Mouse (Mus musculus) natural killer cell, adult 2 months (primary cell): ENCODE measurements around the gene Susd6.
"Not testable (repeated sequence)": the region's sequence is repeated elsewhere in the genome, so short reads cannot be mapped to it uniquely, and the experiment has no call there.

ENCODE experiments used
- DNase-seq, 2 experiments: peaks; one replicate each; pipeline ENCODE4 v3.0.0; 2022; ENCODE audit warnings: low spot score in 2 of 2

Gene Susd6

DNA sequence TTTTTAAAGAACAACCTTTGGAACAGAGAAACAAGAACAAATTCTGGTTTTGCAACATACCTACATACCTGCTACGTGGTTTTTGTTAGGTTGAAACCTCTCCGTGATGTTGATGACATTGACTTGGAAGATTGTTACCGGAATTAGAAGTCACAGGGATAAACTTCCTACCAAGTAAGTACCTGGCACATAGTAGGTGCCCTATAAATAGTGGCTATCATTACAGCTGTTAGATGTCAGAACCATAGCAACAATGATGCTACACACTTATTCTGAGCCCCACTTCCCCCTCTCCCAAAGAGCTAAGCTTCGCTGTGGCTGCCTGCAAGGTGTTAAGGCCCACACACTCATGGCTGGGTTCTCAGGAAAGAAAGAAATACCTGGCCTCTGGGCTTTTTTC, 4.7 kb upstream of the Susd6 start:
- DNase-seq = no peak

DNA sequence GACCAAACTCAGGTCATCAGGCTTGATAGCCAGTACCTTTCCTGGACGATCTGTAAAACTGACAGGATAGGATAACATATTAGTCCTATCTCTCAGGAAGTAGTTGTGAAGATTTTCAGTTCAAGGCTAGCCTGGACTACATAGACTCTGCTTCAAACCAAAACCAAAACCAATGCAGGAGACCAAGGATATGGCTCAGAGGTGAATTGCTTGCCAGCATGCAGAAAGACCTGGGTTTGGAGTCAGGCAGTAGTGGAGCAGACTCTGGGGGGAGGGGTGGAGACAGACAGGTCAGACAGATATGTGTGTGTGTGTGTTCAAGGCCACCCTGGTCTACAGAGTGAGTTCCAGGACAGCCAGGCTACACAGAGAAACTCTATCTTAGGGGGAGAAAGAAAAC, 3.7 kb upstream of the Susd6 start:
- DNase-seq = no peak

DNA sequence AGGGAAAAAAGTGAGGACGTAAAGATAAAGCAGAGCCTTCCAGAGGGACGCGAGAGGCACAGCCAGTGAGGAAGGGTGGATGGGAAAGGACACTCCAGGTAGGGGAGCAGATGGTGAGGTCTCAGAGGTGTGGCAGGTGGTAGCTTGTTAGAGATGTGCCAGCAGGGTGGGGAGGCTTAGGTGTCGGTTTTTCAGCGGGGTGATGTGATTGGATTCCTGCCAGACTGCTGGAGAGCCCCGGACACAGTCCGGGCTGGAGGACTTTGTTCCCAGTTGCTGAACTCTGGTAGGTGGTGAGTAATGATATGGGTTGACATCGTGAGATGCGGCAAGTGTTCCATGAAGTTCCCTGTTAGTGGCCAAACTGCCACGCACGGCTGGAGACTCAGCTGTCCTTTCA, 2.7 kb upstream of the Susd6 start:
- no peak for DNase-seq

DNA sequence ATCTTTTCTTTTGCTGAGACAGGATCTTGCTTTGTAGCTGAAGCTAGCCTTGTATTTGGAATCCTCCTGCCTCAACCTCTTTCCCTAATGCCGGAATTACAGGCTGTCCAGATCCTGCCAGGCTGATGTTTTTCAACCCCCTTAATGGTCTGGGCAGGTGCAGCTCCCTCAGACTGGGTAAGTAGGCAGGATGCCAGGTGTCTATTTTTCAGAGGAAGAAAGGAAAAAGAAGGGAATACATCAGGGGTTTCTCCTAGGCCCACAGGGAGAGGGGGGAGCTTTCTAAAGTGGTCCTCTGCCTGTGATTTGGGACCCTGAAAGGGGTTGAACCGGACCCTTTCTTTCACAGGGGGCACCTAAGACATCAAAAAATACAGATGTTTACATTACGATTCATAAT, 2.1 kb upstream of the Susd6 start:
- no peak for DNase-seq

DNA sequence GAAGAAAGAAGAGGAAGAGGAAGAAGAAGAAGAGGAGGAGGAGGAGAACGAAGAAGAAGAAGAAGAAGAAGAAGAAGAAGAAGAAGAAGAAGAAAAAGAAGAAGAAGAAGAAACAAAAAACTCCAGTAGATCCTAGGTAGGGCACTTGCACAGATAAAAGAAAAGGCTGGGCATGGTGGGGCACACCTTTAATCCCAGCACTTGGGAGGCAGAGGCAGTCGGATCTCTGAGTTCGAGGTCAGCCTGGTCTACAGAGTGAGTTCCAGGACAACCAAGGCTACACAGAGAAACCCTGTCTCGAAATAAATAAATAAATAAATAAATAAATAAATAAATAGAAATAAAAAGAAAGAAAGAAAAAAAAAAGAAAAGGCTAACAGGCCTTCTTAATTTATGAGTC, 1.0 kb upstream of the Susd6 start:
- not testable (repeated sequence) for DNase-seq

DNA sequence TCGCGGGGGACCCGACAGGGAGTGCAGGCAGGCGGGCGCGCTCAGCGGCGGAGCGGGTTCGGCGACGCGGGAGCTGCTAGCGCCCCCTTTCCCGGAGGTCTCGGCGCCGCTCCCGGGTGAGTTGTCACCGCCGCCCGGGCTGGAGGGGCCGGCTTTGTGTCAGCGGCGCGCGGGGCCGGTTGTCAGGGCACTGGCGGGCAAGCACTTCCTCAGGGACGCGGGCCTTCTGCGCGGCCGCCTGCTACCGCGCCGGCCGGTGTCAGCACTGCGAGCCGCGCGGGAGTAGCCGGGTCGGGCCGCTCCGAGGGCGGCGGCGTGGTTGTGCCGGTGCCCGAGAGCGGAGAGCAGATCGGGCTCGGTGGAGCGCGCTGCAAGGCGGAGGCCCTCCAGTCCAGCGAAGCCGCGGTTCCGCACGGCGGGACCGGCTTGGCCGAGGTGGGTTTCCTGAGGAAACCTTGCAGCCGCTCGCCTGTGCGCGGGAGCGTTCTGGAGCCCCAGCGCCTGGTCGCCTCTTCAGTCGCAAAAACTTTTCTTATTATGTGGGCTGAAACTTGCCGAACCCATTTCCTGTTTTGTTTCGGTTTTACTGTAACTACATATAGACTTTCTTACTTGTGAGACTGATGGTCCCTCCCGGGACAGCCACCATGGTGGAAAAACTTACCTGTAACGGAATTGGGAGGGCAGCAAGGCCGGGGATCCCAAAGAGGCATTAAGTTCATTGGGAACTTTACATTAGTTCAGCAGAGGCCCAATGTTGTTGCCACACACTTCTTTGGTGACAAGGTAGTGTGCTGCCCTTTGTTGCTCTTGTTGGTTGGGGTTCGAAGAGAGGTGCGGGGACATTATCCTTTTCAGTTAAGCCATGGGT, 625 bp downstream of the Susd6 start:
- peak; percentile 64 to 67 for DNase-seq

DNA sequence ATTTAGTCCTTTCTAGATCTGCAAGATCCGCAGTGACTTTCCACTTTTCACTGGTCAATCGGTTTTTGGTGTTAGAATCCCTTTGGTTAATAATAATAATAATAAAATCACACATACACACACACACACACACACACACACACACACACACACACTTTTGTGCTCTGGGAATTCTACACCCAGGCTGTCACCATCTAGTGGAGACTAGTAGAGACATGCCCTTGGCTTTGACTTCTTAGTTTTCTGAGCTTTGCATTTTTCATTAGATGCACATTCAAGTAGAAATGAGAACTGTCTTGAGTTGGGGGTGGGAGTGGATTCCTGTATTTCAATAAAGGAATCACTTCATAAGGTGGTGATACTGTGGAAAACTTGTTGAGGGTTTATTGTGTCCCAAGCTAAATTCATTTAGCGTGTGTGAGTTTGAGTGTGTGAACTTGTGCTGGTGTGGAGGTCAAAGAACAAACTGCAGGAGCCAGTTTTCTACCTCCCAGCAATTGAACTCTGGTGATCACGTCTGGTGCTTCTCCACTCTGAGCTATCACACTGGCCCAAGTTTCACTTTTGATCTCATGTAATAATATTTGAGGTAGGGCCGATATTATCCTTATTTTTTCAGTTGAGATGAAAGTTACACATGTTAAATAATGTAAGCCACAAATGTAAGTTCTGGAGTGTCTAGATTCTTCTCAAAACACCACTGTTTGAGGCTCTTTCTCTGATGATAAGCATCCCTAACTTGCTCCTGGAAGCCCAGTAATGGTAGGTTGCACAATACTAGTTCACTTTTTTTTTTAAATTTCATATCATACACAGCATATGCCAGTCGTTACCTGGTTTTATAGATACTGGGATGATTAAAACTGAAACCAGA, 1.5 kb downstream of the Susd6 start:
- DNase-seq = peak in 1 of 2 experiments; percentile 24

DNA sequence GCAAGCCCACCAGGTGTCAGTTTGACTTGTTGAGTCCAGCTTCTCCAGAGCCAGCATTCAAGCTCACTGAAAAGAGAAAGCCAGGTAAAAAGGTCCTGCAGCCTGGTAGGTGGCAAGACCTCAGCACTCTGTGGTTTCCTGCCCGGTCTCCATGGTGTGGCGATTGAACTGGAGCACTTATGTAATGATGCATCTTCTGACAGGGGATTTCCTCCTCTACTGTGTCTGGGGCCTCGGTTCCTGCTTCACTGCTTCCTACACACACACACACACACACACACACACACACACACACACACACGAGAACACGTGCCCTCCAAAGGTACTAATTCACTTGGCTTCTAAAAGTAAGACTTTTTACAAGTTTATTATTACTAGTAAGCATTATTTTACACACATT, 2.6 kb downstream of the Susd6 start:
- peak; percentile 85 to 87 for DNase-seq

DNA sequence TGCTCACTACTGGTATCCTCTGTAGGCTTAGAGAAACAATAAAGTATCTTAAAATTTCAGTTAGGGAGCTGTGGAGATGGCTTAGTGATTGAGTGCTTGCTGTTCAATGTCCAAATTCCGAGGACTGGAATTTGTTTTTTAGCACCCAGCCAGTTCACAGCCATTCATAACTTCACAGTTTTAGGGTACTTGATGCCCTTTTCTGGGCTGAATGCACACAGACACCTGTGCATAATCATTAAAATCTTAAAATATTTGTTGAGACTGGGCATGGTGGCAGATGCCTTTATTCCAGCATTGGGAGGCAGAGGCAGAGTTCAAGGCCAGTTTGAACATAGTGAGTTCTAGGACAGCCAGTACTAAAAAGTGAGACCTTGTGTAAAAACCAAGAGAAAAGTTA, 3.2 kb downstream of the Susd6 start:
- DNase-seq = no peak

DNA sequence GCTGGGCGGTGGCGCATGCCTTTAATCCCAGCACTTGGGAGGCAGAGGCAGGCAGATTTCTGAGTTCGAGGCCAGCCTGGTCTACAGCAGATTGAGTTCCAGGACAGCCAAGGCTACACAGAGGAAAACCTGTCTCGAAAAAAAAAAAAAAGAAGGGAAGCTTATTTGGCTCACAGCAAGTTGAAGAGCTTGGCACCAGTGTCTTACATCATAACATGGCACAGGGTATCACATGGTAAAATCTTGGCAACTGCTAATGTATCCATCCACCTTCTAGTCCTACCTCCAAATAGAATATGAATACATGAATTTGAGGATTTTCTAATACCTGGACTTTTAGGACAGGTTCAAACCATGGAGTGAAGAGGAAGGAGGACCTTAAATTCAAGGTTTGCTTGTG, 4.2 kb downstream of the Susd6 start:
- no peak for DNase-seq

DNA sequence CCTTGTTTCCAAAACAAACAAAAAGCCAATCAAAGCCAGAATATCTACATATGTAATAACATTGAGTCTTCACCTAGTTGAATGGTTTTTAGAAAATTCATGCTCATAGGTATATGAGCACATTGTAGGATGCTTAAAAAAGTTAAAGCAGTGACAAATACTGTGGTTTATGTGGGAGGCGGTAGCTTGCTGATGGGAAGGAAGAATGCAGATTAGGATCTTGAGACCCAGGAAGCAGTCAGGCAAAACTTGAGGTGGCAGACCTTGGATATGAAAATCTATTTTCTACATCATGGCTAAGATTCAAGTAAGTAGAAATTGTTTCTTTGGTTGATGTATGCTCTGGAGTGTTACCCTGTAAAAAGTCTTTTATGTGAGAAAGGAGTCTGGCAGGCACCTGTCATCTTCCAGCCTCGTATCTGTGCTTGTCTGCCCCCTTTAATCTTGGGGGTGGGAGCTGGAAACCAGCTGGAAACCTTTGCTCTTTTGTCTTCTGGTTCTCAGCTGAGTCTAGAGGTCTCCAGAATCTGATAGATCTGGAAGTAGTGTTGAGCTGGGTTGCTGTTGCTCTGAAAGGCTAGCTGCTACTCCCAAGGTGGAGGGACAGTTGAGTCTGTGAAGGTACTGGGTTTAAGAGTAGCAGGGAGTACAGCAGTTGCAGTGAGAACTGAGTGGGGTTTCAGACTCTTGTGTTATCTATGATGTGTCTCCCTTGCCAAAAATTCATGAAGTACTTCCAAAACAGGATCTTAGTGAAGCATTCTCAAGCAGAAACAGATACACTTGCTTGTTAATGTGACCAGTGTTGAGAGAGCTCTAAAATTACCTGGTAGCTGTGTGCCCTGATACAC, 4.8 kb downstream of the Susd6 start:
- DNase-seq = no peak

DNA sequence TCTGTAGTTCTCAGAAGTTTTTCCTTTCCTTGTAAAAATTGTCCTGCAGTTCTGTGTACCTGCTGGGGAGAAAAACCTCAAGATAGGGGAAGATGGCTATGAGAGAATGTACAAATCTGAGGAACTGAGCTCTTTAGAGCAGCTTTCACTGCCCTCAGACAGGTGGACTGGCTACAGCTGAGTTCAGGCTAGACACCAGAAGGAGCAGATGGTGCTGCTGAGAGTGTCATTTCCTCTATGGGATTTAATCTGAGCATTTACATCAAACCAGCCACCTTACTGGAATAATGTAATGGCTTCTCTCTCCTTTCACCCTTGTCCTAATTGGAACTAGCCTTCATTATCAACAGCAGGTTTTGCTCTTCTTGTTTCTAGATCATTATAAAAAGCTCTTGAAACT, 8.0 kb downstream of the Susd6 start:
- no peak for DNase-seq

DNA sequence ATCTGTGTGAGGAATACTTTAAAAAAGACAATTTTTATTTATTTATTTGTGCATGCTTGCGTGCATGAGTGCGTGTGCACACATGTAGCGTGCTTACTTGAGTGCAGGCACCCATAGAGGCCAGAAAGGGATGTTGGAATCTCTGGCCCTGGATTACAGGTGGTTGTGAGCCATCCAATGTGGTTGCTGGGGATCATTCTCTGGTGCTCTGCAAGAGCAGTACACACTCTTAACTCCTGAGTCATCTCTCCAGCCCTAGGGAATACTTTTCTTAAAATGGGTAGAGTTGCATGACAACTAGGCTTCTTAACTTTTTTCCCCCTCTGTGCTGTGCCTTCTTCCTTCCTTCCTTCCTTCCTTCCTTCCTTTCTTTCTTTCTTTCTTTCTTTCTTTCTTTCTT, 9.8 kb downstream of the Susd6 start:
- no peak for DNase-seq

DNA sequence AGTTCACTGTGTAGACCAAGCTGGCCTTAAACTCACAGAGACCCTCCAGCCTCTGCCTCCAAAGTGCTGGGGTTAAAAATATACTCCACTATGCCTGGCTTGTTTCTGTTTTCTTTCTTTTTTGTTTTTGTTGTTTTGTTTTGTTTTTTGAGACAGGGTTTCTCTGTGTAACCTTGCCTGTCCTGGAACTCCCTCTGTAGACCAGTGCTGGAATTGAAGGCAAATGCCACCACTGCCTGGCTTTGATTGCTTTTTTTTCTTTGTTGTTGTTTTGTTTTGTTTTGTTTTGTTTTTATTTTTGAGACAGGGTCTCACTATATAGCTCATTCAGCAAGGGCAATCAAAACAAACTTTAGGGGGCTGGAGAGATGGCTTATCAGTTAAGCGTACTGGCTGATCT, 11.1 kb downstream of the Susd6 start:
- no peak for DNase-seq

DNA sequence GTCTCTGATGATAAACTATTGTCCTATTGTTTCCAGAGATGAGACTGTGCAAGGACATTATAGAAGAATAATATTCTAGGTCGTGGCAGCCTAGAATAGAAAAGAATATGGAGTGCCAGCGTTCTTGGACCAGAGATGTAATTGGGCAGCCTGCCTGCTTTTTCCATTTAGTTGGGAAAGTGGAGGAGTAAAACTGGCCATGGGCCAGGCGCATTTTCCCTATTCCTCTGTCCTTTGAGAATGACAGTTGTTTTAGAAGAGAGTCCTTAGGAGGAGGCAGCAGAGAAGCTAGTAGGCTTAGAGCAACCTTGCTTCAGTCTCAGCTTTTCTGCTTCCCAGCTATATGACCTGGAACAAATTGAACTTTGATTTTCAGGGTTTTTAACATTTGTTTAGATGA, 13.6 kb downstream of the Susd6 start:
- no peak for DNase-seq

DNA sequence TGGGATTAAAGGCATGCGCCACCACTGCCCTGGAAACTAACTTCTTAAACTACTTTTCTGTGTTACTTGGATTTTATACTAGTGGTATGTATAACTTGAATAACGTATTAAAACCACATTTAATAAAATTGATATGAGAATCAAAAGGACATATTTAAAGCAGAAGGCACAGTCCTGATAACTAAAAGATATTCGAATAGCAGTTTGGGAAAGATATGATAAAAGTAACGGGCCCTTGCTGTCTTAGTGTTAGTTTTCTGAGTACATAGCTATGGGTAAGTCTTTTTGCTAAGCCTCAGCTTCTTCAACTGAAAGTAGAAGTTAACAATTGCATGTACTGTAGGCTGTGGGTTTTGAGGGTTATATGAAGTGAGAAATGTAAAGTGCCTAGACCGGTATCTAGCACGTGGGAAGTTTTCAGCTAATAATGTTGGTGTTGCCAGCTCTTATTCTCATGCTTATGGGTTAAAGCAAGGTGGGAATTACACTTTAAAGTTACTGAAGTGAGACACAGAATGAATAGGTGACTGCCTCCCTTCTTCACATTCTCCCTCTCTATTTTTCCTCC, 14.6 kb downstream of the Susd6 start:
- DNase-seq = peak in 1 of 2 experiments; percentile 26

DNA sequence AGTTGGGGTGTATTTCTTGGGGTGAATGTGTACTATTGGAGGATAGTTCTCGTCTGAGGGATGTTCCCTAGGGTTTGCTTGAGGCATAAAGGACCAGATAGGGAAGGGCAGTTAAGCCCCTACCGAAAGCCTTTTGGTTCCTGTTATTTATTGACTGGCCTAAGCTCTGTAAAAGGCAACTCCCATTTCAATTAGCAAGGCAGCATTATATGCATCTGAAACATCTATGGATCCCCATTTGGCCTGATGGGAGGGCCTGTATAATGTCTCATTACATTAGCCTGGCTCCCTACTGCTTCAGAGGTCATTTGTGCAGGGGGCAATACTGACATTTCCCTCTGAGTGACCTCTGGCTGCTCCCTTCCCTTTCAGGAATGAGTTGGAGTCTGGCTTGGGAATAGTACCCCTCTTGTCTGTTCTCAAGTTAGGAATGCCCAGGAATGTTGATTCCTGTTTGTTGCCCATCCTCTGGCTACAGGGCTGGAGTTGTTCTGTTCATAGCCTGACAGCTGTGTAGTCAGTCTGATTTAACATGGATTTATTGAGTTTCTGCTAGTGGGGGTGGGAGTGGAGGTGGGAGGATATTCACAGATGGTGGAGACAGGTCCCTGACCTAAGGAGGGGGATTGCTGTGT, 17.3 kb downstream of the Susd6 start:
- DNase-seq = no peak

DNA sequence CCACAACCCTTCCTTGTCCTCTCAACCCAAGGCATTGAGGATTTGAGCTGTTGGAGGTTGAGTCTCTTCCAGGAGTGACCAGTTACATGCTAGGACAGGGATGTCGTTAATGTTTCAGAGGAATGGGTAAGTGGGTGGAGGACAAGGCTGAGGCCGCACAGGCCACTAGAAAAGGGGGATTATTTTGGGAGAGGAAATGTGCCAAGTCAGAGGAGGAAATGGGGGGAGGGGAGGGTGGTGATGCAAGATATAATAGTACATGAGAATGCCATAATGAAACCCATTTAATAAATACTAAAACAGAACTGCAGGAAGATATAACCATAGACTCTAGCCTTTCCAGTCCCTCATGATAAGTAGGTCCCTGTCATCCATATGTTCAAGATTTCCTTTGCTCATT, 19.7 kb downstream of the Susd6 start:
- no peak for DNase-seq

DNA sequence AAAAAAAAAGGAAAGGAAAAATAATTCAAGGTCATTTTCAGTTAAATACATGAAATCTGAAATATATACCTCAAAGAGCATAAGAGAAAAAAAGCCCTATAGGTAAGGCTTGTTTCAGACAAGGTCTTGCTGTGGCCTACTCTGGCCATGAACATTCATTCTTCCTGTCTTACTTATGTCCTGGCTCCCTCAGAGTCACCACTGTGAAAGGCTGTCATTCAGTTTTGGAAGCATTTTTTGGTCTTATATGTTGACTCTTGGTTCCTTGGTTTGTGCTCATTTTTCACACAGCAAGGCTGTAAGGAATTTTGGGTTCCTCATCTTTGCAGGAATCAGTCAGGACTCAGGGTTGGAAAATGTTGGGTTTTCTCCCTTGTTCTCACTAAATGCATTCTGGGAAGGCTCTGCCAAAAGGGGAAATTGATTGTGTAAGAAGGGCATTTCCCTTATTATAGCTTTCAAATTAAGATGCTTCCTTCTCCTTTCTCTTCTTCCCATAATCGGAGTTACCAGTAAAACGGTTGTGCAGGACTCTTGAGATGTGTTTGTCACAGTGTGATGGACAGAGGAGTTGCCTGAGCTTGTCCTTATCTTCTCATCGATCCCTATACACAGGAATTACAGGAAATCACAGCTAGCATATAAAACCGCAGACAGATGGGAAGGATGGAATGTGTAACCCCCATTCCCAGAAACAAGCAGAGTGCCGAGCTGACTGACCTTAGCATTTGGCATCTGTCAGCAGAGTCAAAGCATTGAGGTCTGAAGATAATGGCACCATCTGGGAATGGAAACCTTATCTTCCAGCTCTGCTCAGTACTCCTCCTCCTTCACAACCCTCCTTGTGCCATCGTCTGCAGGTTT, 21.6 kb downstream of the Susd6 start:
- no peak for DNase-seq

DNA sequence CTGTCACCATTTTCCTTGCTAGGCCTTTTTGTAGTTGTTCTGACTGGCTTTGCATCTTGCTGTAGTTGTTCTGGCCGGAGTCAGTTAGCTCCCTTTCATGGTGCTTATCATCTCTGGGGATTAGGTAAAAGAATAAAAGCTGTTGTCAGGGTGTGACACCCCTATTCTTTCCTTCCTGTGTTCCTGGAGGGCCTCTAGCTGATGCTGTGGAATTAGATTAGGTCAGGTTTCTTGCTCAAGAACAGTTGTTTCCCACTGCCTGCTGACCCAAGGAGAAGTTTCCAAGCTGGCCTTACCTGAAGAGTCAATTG, 22.2 kb downstream of the Susd6 start:
- no peak for DNase-seq
